Mouse (Mus musculus) bone marrow, adult 2 months (tissue): ENCODE measurements around the gene Tead1. TPM values are rescaled to one million over a fixed set of nuclear protein-coding genes. Genes with fewer than 3 reads are reported as not detected.
A peak's percentile ranks its signal among the peaks of the same experiment; 100 is the strongest.
"Not testable (repeated sequence)": the region's sequence is repeated elsewhere in the genome, so short reads cannot be mapped to it uniquely, and the experiment has no call there.

ENCODE experiments used
- H3K27ac ChIP-seq: fragments of 200-500 bp; 2 replicates; pipeline ENCODE4 v1.5.1; 2012; ENCODE audit warnings: low read depth, mild to moderate bottlenecking, control low read depth, inconsistent platforms, low read length; ENCODE audit not compliant: control insufficient read depth, poor library complexity, insufficient read depth
- H3K4me1 ChIP-seq: fragments of 200-500 bp; 2 replicates; pipeline ENCODE4 v1.6.1; 2011; ENCODE audit warnings: low read length; ENCODE audit not compliant: control insufficient read depth, insufficient read depth
- H3K4me3 ChIP-seq: fragments of 200-500 bp; replicated peaks from 2 replicates; pipeline ENCODE3; 2011; ENCODE audit warnings: mild to moderate bottlenecking, low read depth, low read length, control low read depth; ENCODE audit not compliant: control insufficient read depth
- CTCF ChIP-seq: fragments of 200-500 bp; IDR thresholded peaks from 2 replicates; pipeline ENCODE4 v1.5.1; 2011; ENCODE audit warnings: low read length, control low read depth; ENCODE audit not compliant: control insufficient read depth, insufficient read depth
- POLR2A ChIP-seq: fragments of 200-500 bp; IDR thresholded peaks from 2 replicates; pipeline ENCODE4 v1.6.1; 2011; ENCODE audit warnings: low read depth, mild to moderate bottlenecking, control low read depth, low read length, borderline replicate concordance; ENCODE audit not compliant: control insufficient read depth
- WGBS: fragments of 180-500 bp; shearing (Covaris S2); methylation state at CpG from one replicate; pipeline ENCODE4 v1.1.7; 2018; 5-methylcytosine and 5-hydroxymethylcytosine counted together
- polyA plus RNA-seq: library from polyadenylated mRNA; stranded (reverse); fragments of >200 nt; gene quantifications from 2 replicates; pipeline ENCODE4 v1.2.4, GENCODE M21; 2011; ENCODE audit warnings: low replicate concordance; ENCODE audit not compliant: missing spikeins, insufficient read depth, insufficient read length

Tead1 gene
- polyA plus RNA-seq, 1 experiment, result 3.0 TPM

DNA sequence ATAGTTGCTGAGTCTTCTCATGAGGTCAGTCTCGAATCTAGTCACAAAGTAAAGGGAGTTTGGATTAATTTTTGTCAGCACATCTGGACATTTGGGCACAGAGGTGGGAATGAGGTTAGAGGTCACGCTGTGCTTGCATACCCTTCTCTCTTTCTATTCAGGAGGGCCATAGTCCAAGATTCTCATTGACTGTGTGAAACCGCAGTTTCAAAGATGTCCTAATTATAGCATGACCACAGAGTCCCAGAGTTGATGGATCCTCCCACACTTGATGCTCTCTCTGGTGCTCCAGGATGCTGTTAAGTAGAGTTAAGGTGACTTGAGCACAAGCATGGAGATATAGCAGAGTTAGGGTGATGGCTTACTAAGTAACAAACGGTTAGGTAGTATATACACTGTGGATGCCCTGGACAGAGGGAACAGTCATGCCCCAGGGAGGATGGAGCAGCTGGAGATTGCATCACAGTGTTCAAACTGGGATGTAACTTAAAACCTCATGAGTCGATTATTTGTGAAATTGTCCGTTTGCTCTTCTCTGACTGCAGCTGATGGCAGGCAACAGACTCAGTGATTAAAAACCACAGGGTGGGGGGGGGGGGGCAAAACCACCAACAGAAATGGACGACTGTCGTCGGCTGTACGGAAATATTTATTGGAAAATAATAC lies 238.6 kb downstream of the Tead1 start:
- WGBS, result 35% methylated on average over 10 of the region's 10 CpGs
- Histone ChIP-seq H3K4me3 (no peak overlapping the region), H3K4me1 (no peaks in the 10 kb centered on the region), H3K27ac (no peak overlapping the region)
- TF ChIP-seq CTCF (no peak), POLR2A (no peak)

DNA sequence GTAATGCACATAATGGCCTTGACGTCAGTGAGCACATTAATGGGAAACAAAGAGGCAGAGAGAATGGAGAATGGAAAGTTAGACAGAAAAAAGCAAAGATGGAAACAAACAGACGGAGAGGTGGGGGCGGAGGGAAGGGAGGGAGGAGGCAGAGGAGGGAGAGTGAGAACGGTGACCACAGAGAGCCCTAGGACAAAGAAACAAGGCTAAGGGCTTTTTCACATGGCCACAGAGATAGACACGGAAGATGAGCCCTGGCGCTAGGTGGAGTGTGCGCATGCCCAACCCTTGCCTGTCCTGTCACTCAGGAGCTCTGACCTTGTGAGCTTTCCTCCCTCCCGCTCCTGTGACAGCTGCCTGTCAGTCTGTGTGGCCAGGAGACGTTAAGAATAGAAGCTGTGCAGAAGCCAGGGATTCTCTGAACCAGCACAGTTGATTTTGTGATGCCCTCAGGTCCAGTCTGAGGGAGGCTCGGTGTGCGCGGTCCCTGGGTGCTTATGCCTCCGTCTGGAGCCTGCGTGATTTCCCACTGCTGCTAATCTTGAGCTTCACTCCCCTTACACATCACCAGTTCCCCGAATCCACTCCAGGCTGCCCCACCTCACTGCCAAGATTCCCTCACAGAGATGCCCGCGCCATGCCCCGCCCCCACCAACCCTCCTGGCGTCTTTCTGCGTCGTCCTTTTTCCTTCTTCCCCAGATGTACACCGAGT lies 239.3 kb downstream of the Tead1 start:
- Histone ChIP-seq H3K27ac (no peak overlapping the region), H3K4me3 (no peak overlapping the region), H3K4me1 (no peaks in the 10 kb centered on the region)
- 53% methylated on average over 22 of the region's 22 CpGs for WGBS
- TF ChIP-seq POLR2A (no peak), CTCF (no peak)

DNA sequence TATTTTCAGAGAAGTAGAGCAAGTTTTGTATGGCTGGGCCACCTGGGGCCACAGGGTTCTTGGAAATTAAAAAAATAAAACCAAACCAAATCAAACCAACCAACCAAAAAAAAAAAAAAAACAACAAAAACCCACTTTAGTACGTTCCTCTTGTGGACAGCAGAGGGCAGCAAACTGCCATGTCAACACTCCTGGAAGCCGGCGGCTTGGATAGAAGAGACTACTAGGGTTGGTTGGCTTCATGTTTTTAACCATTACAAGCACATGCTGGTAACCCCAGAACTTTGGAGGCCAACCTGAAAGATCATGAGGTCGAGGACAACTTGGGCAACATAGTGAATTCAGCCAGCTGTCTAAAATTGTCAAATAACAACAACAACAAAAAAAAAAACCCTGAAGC lies 240.7 kb downstream of the Tead1 start:
- Histone ChIP-seq H3K27ac (no peak overlapping the region), H3K4me3 (no peak overlapping the region), H3K4me1 (no peaks in the 10 kb centered on the region)
- TF ChIP-seq CTCF (peak; percentile 56), POLR2A (no peak)
- WGBS, result 2% methylated on average over 4 of the region's 4 CpGs

GRCm38 (mm10) chr7:112922801-112923200 lies 243.7 kb downstream of the Tead1 start:
- no peak for TF ChIP-seq POLR2A
- no peaks in the 10 kb centered on the region for H3K4me1 ChIP-seq
- no peak overlapping the region for H3K27ac ChIP-seq
- H3K4me3 ChIP-seq, result no peak overlapping the region
- 62% methylated on average over 4 of the region's 4 CpGs for WGBS

DNA sequence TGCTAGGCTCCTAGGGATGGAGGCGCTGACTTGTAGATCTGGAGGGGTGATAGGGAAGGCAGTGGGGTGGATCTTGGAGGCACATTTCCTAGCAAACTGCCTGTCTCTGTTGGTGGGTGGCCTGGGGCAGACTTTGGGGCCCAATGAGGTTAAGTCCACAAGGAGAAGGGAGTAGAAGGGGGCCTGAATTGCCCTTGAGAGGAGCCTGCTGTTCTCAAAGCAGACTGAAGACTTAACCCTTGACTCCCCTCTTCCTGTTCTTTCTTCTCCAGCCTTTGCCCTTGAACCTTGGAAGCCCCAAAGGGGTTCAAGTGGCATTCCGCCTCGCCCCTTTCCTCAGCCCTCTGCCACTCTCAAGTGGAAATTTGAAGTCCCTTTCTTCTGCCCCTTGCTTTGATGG lies 244.6 kb downstream of the Tead1 start:
- Histone ChIP-seq H3K4me3 (no peak overlapping the region), H3K4me1 (no peaks in the 10 kb centered on the region), H3K27ac (no peak overlapping the region)
- 70% methylated on average over 3 of the region's 3 CpGs for WGBS
- TF ChIP-seq POLR2A, result no peak
- TF ChIP-seq CTCF, result no peak

- H3K4me3 ChIP-seq, result no peak overlapping the region
- no peak for TF ChIP-seq POLR2A
- TF ChIP-seq CTCF, result no peak
- H3K27ac ChIP-seq, result no peak overlapping the region
- WGBS, result 50% methylated on average over 7 of the region's 7 CpGs
- no peaks in the 10 kb centered on the region for H3K4me1 ChIP-seq
Measured at GRCm38 (mm10) chr7:112930669-112931068, 251.6 kb downstream of the Tead1 start.

DNA sequence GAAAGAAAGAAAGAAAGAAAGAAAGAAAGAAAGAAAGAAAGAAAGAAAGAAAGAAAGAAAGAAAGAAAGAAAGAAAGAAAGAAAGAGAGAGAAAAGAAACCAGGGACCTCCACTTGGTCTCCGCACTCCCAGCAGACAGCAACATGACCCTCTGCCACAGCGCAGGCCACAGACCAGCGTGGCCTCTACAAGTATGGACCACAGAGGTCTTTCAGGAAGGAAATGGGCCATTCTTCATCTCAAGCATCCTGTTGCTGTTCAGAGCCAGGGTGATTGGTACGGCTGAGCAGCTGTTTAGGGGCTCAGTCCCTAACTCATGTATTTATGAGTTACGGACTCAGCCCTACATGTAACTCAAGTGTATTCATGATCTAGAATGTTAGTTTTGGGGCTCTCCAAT lies 256.8 kb downstream of the Tead1 start:
- not testable (repeated sequence) for H3K4me3 ChIP-seq, H3K27ac ChIP-seq, H3K4me1 ChIP-seq
- 9% methylated on average over 5 of the region's 5 CpGs for WGBS

DNA sequence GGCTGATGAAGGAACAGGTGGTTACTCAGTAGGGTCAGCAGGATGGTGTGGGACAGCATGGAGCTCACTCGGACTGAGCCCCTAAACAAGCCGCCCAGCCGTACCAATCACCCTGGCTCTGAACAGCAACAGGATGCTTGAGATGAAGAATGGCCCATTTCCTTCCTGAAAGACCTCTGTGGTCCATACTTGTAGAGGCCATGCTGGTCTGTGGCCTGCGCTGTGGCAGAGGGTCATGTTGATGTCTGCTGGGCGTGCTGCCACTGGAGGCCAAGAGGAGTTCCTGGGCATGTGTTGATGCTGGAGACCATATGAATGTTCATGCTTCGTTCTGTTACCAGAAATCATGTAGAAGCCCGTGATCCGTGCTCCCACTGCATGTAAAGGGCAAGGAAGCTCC lies 258.0 kb downstream of the Tead1 start:
- Histone ChIP-seq H3K4me1 (no peaks in the 10 kb centered on the region), H3K4me3 (no peak overlapping the region), H3K27ac (no peak overlapping the region)
- TF ChIP-seq POLR2A (no peak), CTCF (no peak)
- WGBS, result 19% methylated on average over 8 of the region's 8 CpGs

DNA sequence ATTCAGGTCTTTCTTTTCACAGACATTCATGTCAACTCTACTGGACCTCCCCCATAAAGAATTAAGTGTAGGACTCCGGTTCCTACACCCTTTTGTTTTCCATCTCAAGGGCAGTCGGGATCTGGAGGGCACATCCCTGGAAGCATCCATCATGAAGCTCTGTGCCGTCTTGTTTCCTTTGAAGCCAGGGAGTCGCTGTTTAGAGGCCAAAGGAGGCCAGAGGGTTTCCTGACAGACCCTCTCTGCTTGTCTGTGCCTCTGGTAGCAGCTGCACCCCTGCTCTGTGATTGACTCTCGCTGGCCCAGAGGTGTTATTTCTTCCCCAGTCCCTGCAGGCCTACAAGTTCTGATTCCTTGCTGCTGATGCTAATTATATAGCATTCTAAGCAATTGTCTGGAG lies 259.8 kb downstream of the Tead1 start:
- Histone ChIP-seq H3K4me3 (no peak overlapping the region), H3K27ac (no peak overlapping the region), H3K4me1 (no peaks in the 10 kb centered on the region)
- WGBS, result 45% methylated on average over 5 of the region's 5 CpGs
- no peak for TF ChIP-seq CTCF
- TF ChIP-seq POLR2A, result no peak
